Mouse (Mus musculus) brown adipose tissue, adult 24 weeks (tissue): ENCODE data around the gene Zfyve1. TPM values are rescaled to one million over a fixed set of nuclear protein-coding genes. Genes with fewer than 3 reads are reported as not detected.

Source experiments
- H3K27ac ChIP-seq: fragments of 200-500 bp; replicated peaks from 2 replicates; pipeline ENCODE4 v1.5.1; 2012; ENCODE audit warnings: low read depth, mild to moderate bottlenecking, low read length
- H3K4me1 ChIP-seq: fragments of 200-500 bp; 2 replicates; pipeline ENCODE4 v1.6.1; 2012; ENCODE audit warnings: low read length, mixed read lengths; ENCODE audit not compliant: control insufficient read depth, insufficient read depth, insufficient read length
- H3K4me3 ChIP-seq: fragments of 200-500 bp; 2 replicates; pipeline ENCODE4 v1.5.1; 2012; ENCODE audit warnings: low read depth, mild to moderate bottlenecking, low read length, moderate library complexity; ENCODE audit not compliant: insufficient read depth
- polyA plus RNA-seq: library from polyadenylated mRNA; stranded (reverse); fragments of >200 nt; gene quantifications from 2 replicates; pipeline ENCODE4 v1.2.4, GENCODE M21; 2012; ENCODE audit not compliant: missing spikeins, insufficient read depth, insufficient read length

Gene Zfyve1
- polyA plus RNA-seq, 1 experiment: 10.3 TPM

DNA sequence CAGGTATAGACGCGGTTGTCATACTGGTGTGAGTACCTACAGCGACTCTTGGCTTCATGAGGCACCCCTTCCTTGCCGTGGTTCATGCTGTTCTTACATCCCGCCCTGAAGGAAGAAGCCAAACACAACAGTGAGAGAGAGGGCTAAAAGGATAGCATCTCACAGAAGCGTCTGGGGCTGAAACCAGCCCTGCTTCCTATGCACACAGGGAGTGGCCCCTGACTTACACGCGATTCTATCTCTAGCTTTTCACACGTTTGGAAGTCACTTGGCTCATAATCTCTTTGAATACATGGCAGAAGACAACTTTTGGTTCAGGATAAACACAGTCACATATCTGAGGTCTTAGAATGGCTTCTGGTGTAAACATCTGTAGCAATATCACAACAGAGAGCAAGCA lies 41.4 kb downstream of the Zfyve1 start:
- Histone ChIP-seq H3K27ac (no peak overlapping the region; the same call in 1 of the 2 replicates), H3K4me1 (peaks cover 9% of the 10 kb centered on the region; the same call in 1 of the 2 replicates), H3K4me3 (no peak overlapping the region)

DNA sequence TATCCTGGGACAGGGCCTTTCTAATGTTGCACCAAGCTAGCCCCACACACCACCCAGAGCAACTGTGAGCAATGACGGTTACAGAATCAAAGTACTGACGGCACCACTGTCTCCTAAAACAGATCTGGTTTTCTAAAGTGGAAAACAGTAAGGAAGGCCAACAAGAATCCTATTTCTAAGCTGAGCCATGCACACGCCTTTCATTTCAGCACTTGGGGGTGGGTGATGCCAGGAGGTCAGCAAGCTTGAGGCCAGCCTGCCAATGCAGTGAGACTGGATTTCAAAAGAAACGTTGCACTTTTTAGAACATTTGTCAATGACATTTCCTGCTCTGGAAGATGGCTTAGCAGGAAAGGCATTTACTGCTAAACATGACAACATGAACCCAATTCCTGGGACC lies 43.2 kb downstream of the Zfyve1 start:
- Histone ChIP-seq H3K4me1 (peaks cover 9% of the 10 kb centered on the region; the same call in 1 of the 2 replicates), H3K4me3 (no peak overlapping the region), H3K27ac (no peak overlapping the region)

DNA sequence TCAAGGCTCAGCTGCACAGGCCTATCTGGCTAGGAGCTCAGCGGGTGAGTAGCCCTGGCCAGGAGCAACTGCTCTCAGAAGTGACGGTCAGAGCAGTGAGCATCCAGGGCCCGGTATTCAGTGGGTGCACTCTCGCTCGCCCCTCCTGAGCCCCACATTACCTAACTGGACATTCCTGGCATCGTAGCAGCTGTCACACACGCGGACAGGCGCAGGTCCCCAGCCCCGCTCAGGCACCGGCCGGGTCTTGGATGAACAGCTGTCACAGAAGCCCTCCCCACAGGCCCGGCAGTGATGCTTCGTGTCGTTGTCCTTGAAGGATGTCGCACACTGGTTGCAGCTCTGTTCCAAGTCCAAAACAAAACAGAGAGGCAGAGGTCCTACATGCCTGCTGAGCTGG lies 45.7 kb downstream of the Zfyve1 start:
- Histone ChIP-seq H3K4me3 (no peak overlapping the region), H3K27ac (no peak overlapping the region), H3K4me1 (peaks cover 9% of the 10 kb centered on the region; the same call in 1 of the 2 replicates)

DNA sequence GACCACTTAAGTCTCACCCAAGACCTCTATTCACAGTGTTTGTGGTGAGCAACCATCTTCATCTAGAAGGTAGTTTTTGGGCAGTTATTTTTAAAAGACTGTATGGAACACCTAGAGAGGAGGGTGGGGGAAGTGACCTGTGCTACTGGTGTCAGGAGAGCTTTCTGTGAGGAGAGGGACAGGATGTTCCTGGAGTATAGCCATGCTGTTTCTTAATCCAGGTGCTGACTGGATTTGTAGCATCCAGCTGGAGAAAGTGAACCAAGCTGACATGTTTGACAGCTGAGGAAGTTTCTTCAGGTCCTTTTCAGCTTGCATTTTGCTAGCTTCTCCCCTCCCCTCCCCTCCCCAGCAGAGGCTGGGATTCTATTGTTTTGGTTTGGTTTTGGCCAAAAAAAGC lies 52.2 kb downstream of the Zfyve1 start:
- no peak overlapping the region for H3K27ac ChIP-seq
- H3K4me3 ChIP-seq: no peak overlapping the region
- H3K4me1 ChIP-seq: no peaks in the 10 kb centered on the region

DNA sequence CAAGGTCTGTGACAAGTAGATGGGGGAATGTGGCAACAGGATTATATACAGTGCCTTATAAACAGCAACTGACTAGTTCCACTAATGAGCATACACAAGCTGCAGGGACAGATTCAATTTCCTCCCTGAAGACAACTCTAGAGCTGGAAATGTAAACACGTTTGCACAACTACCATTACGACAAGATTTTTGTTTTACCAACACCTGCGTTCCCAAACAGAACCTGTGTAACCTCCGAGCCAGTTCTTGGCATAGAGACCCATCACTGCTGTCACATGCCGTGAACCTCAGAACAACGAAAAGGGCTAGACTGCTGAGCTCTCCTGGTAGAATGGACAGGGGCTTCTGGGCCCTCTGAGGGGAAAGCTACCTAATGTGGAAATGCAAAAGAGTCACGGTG lies 53.0 kb downstream of the Zfyve1 start:
- Histone ChIP-seq H3K4me3 (no peak overlapping the region), H3K27ac (no peak overlapping the region), H3K4me1 (no peaks in the 10 kb centered on the region)

DNA sequence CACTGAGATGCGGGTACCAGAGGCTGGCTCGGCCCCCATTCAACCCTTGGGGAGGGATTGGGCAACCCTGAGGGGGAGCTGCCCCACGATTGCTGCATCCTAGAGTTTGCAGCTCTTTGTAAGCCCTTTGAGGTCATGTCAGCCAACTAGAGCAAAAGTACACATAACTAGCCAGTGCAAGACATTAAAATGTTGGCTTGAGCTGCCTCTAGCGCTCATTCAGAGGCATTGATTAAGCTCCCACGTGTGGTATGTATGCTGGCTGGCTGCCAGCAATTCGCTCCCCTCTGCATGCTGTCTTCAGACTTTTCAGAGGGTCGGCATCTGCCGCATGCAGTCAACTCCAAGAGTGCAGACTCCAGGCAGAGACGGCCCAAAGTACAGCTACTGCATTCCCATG lies 61.0 kb downstream of the Zfyve1 start:
- Histone ChIP-seq H3K4me3 (no peak overlapping the region), H3K4me1 (peaks cover 5% of the 10 kb centered on the region; the same call in 1 of the 2 replicates), H3K27ac (no peak overlapping the region)

DNA sequence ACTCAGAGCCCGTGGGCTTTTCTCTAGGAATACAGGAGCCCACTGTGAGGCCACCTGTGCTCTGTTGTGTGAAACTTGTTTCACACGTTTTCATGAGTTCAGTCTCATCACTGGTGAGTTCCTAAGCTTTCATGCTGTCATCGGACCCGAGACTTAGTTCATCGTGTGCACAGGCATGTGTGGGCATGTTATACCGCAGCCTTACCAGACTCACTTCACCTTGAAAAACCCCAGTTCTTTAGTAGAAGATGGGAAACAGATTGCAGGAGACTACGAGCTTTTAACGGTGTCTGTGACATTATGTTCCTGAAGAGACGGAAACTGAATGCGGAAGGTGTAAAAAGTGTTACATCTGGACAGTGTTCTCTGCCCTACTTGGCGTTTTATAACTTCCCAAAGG lies 61.6 kb downstream of the Zfyve1 start:
- Histone ChIP-seq H3K4me1 (peaks cover 5% of the 10 kb centered on the region; the same call in 1 of the 2 replicates), H3K27ac (no peak overlapping the region), H3K4me3 (no peak overlapping the region)

DNA sequence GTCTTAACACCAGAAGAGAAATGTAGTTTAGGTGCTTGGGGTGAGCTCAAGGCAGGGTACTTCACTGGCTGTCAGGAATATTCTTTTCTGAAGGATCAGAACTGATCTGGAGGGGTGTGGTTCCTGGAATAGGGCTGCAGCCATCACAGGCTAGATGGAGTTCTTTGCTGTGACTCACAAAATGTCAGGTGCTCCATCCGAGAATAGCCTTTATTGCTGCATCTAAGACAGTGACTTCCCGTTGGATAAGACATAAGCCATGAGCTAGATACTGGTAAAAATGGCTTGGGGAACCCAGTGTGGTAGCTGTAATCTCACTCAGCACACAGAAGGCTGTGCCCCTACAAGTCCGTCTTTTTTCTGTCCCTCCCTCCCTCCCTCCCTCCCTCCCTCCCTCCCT lies 62.8 kb downstream of the Zfyve1 start:
- Histone ChIP-seq H3K4me1 (peaks cover 5% of the 10 kb centered on the region; the same call in 1 of the 2 replicates), H3K4me3 (no peak overlapping the region), H3K27ac (no peak overlapping the region)

DNA sequence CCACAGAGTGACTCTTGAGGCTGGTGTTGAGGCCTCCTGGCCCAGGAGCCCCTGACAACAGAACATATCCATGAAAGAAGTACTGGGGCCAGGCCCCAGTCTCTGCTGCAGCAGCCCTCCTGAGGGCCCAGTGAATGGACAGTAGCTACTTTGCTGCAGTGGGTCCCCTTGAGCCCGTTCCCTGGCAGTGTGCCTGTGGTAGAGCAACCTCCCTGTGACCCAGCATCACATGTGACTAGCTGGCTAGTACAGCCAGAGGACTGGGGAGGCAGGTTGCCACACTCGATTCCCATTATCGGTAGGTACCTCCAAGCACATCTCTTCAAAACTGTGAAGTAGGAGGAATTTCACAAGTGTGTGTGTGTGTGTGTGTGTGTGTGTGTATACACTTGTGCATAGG lies 64.1 kb downstream of the Zfyve1 start:
- Histone ChIP-seq H3K4me1 (peaks cover 5% of the 10 kb centered on the region; the same call in 1 of the 2 replicates), H3K4me3 (no peak overlapping the region), H3K27ac (no peak overlapping the region)

DNA sequence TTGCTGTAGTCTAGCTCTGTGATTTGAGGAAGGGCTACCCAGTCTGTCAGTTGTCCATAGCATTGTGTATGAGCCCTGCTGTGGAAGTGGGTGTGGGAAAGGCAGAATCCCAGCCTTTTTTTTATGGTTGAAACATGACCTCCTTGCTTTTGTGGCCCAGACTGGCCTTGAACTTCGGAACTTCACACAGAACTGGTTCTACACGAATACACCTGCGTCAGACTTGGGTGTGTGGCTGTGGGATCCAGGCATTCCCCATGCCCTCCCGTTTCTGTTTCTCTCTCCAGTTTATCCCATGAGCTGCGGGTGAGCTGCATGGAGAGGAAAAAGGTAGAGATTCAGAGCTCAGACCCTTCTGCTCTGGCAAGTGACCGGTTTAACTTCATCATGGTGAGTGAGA lies 65.0 kb downstream of the Zfyve1 start:
- Histone ChIP-seq H3K4me1 (peaks cover 5% of the 10 kb centered on the region; the same call in 1 of the 2 replicates), H3K4me3 (no peak overlapping the region), H3K27ac (no peak overlapping the region)

DNA sequence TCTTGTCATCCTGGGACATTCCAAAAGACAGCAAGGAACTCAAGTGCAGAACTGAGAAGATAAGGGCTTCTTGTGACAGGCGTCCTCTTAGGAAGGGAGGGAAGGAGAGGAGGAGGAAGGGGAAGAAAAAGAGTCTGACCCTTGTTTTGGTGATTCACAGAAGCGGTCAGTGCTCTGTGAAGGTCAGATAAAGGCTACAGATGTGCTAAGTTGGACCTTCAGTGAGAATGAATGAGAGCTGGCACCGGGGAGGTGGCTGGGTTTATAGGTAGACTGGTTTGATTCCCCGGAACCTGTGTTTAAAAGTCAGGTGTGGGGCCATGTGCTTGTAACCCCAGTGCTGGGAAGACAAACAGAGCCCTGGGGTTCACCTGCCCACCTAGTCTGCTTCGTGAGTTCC lies 68.4 kb downstream of the Zfyve1 start:
- 0 out of 2 replicates have a peak, but pooled peaks cover 2% of the 10 kb centered on the region for H3K4me1 ChIP-seq
- no peak overlapping the region for H3K4me3 ChIP-seq
- no peak overlapping the region for H3K27ac ChIP-seq

DNA sequence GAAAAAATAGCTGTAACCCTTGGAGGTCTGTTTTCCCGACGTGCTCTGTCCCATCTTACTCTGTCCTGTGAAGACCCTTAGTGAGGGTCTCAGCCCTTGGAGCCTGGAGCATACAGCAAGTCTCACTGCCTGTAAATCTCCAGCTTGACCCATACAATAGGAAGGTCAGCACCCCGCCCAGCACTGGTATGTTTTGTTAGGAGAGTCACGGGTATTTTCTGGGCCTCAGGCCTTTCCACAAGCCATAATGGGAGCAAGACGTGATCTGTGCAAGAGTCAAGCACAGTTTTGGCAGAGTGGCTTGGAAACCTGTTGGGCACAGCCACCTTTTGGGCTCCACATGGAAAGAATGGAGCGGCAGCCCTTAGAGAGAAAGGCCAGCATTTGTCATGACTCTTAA lies 69.2 kb downstream of the Zfyve1 start:
- H3K4me1 ChIP-seq: 0 out of 2 replicates have a peak, but pooled peaks cover 2% of the 10 kb centered on the region
- H3K27ac ChIP-seq: no peak overlapping the region
- no peak overlapping the region for H3K4me3 ChIP-seq

DNA sequence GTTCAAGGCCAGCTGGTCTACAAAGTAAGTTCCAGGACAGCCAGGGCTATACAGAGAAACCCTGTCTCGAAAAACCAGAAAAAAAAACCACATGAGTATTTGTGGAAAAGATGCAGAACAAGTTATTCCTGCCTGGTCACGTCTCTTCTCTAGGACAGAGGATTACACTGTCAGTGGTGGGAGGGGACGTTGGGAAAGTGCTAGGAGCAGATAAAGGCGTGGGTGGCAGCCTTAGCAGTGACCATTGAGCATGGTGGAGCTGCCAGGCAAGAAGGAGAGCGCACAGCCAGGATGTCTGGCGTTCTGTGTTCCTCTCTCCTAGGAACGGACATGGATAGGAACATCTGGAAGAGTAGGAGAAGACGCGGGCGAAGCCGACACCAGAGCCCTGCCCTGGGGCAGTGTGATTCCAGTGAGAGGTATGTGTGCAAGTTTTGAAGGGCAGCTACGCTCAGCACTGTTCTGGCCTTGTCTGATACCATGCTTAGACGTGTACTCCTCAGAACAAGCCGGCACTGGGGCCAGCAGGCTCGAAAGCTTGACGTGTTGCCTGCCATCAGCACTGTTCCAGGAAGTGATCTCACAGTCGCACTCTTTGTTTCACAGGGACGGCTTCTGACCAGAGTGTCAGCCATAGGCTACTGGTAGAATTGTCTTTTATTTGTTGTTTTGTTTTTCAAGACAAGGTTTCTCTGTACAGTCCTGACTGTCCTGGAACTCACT lies 71.0 kb downstream of the Zfyve1 start:
- Histone ChIP-seq H3K4me1 (peaks cover 5% of the 10 kb centered on the region; the same call in 1 of the 2 replicates), H3K4me3 (no peak overlapping the region), H3K27ac (no peak overlapping the region)

DNA sequence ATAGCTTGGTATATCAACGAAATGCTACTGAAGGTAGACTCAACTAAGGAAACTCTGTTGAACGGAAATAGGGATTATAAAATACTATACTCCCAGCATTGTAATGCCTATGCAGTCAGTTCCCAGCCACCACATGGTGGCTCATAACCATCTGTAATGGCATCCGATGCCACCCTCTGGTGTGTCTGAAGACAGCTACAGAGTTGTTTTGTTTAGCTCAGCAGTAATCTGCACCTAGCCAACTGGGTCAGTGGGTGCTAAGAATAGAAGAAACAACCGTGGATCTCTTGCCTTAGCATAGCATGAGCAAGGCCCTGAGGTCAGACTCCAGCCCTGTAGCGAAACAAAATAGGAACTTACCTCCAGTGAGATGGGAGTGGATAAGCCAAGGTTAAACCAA lies 72.7 kb downstream of the Zfyve1 start:
- Histone ChIP-seq H3K4me3 (no peak overlapping the region), H3K27ac (no peak overlapping the region), H3K4me1 (peaks cover 5% of the 10 kb centered on the region; the same call in 1 of the 2 replicates)

DNA sequence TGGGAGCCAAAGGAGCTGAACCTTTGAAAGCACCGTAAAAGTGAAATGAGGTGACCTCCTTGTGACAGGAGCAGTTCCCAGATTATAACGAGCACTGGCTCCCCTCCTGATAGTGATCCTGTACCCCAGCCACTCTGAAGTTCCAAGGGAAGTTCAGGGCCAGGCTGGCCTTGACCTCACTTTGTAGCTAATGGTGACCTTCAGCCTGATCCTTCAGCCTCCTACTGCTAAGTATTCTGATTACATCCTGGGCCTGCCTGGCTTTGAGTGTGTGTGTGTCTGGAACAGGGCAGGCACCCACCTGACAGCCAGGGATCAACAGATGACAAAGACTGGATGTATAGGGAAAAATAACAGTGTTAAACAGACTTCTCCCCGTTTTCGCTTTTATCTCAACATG lies 73.1 kb downstream of the Zfyve1 start:
- H3K4me1 ChIP-seq: peaks cover 5% of the 10 kb centered on the region; the same call in 1 of the 2 replicates
- H3K27ac ChIP-seq: no peak overlapping the region
- no peak overlapping the region for H3K4me3 ChIP-seq

DNA sequence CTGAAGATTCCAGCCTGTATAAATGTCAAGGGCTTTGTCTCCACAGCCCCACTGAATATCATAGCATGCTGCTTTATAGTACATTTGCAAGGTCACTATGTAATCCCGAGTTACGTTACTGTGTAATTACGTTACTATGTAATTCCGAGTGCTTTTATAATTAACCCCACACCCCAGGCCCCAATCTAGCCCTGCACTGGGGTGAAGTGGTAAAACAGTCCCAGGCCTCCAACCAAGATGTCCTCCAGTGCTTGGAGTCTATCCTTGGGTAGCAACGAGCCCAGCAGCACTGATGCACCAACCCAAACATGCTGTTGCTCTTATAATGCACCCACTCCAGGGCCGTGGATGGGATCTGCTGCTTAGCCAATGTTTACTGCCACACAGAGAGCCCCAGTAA lies 74.0 kb downstream of the Zfyve1 start:
- H3K4me1 ChIP-seq: peaks cover 5% of the 10 kb centered on the region; the same call in 1 of the 2 replicates
- H3K4me3 ChIP-seq: no peak overlapping the region
- no peak overlapping the region for H3K27ac ChIP-seq
